In the genomic region with DNA sequence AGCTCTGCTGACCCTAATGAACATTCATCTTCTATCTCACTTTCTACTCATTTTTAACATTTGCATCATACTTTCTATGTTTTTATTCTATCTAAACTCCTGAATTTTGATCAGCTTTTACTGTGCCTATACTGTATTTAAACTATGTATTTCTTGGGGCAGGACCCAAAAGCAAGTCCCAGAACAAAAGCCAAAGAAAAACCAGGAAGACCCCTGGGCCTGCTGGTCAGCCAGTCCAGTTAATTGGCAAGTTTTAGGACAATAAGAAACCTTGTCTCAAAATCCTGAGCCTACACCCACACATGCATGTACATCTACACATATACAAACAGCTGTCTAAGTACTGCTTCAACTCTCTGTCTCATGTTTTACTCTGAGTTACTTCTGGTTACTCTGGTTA, we compare ENCODE assay signal across 28 mouse cellular contexts.
"Had no signal": no experiment of that assay in that cellular context is flagged by ENCODE, and none has a peak within 500 bp of the region (broad histone marks: within the 10 kb centered on the region; RNA-seq: fewer than 3 reads in every experiment).

No protein-coding gene starts in this region.

- H3K4me3 ChIP-seq: embryonic facial prominence, embryonic 10.5 days; embryonic facial prominence, embryonic 12.5 days; embryonic facial prominence, embryonic 13.5 days; embryonic facial prominence, embryonic 15.5 days; erythroblast, embryonic 14.5 days; forebrain, embryonic 10.5 days; forebrain, embryonic 12.5 days; forebrain, embryonic 13.5 days; forebrain, embryonic 15.5 days; gastrocnemius, adult 2 months; heart, adult 2 months had no signal

- H3K27me3 ChIP-seq: embryonic facial prominence, embryonic 12.5 days; embryonic facial prominence, embryonic 13.5 days; embryonic facial prominence, embryonic 15.5 days; forebrain, embryonic 12.5 days; forebrain, embryonic 13.5 days; forebrain, embryonic 15.5 days had no signal

- ATAC-seq: forebrain, embryonic 13.5 days; forebrain, embryonic 14.5 days; forebrain, embryonic 15.5 days; forebrain, embryonic 16.5 days; forebrain, postnatal 0 days had no signal

- H3K27ac ChIP-seq: embryonic facial prominence, embryonic 10.5 days; embryonic facial prominence, embryonic 12.5 days; embryonic facial prominence, embryonic 13.5 days; embryonic facial prominence, embryonic 15.5 days; forebrain, embryonic 10.5 days; forebrain, embryonic 12.5 days; forebrain, embryonic 13.5 days; forebrain, embryonic 15.5 days; gastrocnemius, adult 2 months; heart, adult 2 months had no signal

- DNase-seq: cerebellum, adult 2 months; cerebellum, adult 8-10 months; cerebellum, adult 9-10 months; cerebellum, adult 9-11 months; cerebellum, postnatal 10 days; cerebellum, postnatal 14 days; cerebellum, postnatal 25 days; cerebellum, postnatal 36 days; embryo, embryonic 11 days; forebrain, postnatal 0 days; gastrocnemius, adult 2 months; gastrocnemius, postnatal 10 days; gastrocnemius, postnatal 14 days; gastrocnemius, postnatal 25 days; gastrocnemius, postnatal 36 days; heart, adult 18-20 months; heart, adult 2 months had no signal

- H3K9ac ChIP-seq: embryonic facial prominence, embryonic 12.5 days; embryonic facial prominence, embryonic 13.5 days; embryonic facial prominence, embryonic 15.5 days; forebrain, embryonic 12.5 days; forebrain, embryonic 13.5 days; forebrain, embryonic 15.5 days; forebrain, postnatal 0 days had no signal

- H3K4me2 ChIP-seq: embryonic facial prominence, embryonic 12.5 days; embryonic facial prominence, embryonic 13.5 days; embryonic facial prominence, embryonic 15.5 days; forebrain, embryonic 12.5 days; forebrain, embryonic 13.5 days; forebrain, embryonic 15.5 days had no signal

- H3K36me3 ChIP-seq: embryonic facial prominence, embryonic 10.5 days; embryonic facial prominence, embryonic 12.5 days; embryonic facial prominence, embryonic 13.5 days; embryonic facial prominence, embryonic 15.5 days; forebrain, embryonic 10.5 days; forebrain, embryonic 12.5 days; forebrain, embryonic 15.5 days had no signal

- H3K9me3 ChIP-seq: embryonic facial prominence, embryonic 10.5 days; embryonic facial prominence, embryonic 12.5 days; embryonic facial prominence, embryonic 13.5 days; embryonic facial prominence, embryonic 15.5 days; forebrain, embryonic 10.5 days; forebrain, embryonic 12.5 days; forebrain, embryonic 13.5 days; forebrain, embryonic 15.5 days had no signal

- H3K4me1 ChIP-seq: embryonic facial prominence, embryonic 10.5 days; embryonic facial prominence, embryonic 12.5 days; embryonic facial prominence, embryonic 13.5 days; embryonic facial prominence, embryonic 15.5 days; forebrain, embryonic 10.5 days; forebrain, embryonic 12.5 days; forebrain, embryonic 13.5 days; forebrain, embryonic 15.5 days had no signal
